Mouse (Mus musculus): ENCODE measurements around the gene Lyzl4. TPM values are rescaled to one million over a fixed set of nuclear protein-coding genes. Genes with fewer than 3 reads are reported as not detected.

The Lyzl4 gene
- total RNA-seq, 2 experiments from 2014 or later = not detected

GRCm38 (mm10) chr9:121553643-121554042 is 88.3 kb downstream of the Lyzl4 start:
- intact Hi-C loops (cut with DNase I) = no loop called here
- DNase-seq (ENCODE audit: low spot score) = no peak

DNA sequence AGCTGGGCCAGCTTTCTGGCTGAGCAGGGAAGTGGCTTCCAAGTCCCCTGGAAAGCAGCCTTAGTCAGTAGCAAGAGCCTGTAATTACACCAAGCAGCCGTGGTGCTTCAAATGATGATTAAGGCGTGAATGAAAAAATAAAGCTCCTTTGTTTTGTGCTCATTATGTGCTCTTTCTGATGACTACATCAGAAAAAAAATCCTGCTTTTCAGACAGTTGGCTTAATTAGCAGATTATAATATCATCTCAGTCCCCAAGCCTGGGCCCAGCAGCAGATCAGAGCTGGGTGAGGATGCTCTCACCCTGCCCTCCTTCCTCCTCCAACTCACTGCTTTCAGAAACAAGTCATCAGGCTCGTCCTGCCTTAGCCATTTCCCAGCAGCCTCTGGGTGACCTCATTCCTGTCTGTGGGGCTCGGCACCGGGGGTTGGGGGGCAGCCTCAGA is 91.5 kb downstream of the Lyzl4 start:
- intact Hi-C loops (cut with DNase I) = no loop called here
- DNase-seq (ENCODE audit: low spot score) = no peak

DNA sequence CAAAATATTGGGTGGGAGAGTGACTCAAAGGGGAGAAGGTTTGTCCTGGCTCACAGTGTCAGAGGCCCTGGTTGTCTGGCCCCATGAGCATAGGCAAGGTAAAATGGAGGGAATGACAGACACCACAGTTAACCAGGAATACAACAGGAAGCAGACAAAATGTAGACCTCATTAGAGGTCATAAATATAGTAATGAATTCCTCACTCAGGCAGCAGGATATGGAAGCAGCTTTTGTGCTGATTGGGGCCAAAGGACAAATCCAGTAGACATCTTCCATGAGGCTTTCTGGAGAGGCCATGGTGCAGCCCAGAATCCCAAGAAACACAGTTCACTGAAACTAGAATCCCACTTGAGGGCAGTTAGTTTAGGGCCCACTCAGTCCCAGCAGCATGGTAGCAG is 92.5 kb downstream of the Lyzl4 start:
- intact Hi-C loops (cut with DNase I) = no loop called here
- DNase-seq (ENCODE audit: low spot score) = no peak

DNA sequence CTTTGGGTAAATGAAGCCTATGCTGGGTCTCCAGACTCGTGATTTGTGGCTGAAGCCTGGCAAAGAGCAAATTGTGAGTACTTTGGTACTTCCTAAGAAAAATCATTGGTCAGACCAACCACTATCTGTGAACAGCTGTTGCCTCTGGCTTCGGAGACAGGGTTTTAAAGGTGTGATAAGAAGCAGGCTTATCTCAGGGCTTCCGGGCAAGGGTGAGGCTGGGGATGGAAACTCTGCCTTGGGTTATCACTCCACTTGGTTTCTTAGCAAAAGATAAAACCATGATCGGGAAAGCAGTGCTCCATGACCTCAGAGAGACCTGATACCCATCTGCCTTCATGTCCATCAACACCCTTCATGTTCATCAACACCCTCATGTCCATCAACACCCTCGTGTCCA is 92.9 kb downstream of the Lyzl4 start:
- DNase-seq (ENCODE audit: low spot score) = no peak
- intact Hi-C loops (cut with DNase I) = no loop called here

- no peak for DNase-seq (ENCODE audit: low spot score)
- intact Hi-C loops (cut with DNase I) = no loop called here
Observed at GRCm38 (mm10) chr9:121547431-121547830, 94.5 kb downstream of the Lyzl4 start.

- intact Hi-C loops (cut with DNase I) = no loop called here
- no peak for DNase-seq (ENCODE audit: low spot score)
Observed at GRCm38 (mm10) chr9:121541530-121541929, 100.4 kb downstream of the Lyzl4 start.

GRCm38 (mm10) chr9:121532626-121533025 is 109.3 kb downstream of the Lyzl4 start:
- DNase-seq (ENCODE audit: low spot score) = no peak
- intact Hi-C loops (cut with DNase I) = no loop called here

- intact Hi-C loops (cut with DNase I) = no loop called here
- no peak for DNase-seq (ENCODE audit: low spot score)
Observed at GRCm38 (mm10) chr9:121528605-121529357, 113.1 kb downstream of the Lyzl4 start.

Other genes with a start within 250 kb of the Lyzl4 start
- not detected for gene Cck, start 146.4 kb downstream of the Lyzl4 start, total RNA-seq (2021)
- gene Vipr1, start 620 bp upstream of the Lyzl4 start, total RNA-seq (2021) = 1 to 10 TPM; 1.4 to 2.1 TPM
- gene Sec22c, start 63.4 kb upstream of the Lyzl4 start, total RNA-seq (2021) = 1 to 10 TPM; 4.6 to 6.8 TPM
- gene Ss18l2, start 68.2 kb upstream of the Lyzl4 start, total RNA-seq (2021) = 100 to 1,000 TPM; 138 to 145 TPM
- 10 to 100 TPM; 29.1 to 38.1 TPM for gene Nktr, start 77.1 kb upstream of the Lyzl4 start, total RNA-seq (2021)
- 100 to 1,000 TPM; 116 to 128 TPM for gene Zfp651, start 117.2 kb upstream of the Lyzl4 start, total RNA-seq (2021)
- gene Klhl40, start 135.5 kb upstream of the Lyzl4 start, total RNA-seq (2021) = 10 to 100 TPM; 10.1 to 10.5 TPM
- gene Hhatl, start 150.4 kb upstream of the Lyzl4 start, total RNA-seq (2021) = 100 to 1,000 TPM; 118 to 123 TPM
- not detected for gene Ccdc13, start 197.4 kb upstream of the Lyzl4 start, total RNA-seq (2021)
- gene Higd1a, start 216.3 kb upstream of the Lyzl4 start, total RNA-seq (2021) = 100 to 1,000 TPM; 208 to 239 TPM

All from heart, postnatal 25 days (tissue).